Mouse (Mus musculus): ENCODE measurements around the gene Ttl. TPM values are rescaled to one million over a fixed set of nuclear protein-coding genes. Genes with fewer than 3 reads are reported as not detected.

The Ttl gene
- polyA plus RNA-seq, 1 experiment = 11.0 TPM

GRCm38 (mm10) chr2:129115706-129116367, 50.1 kb downstream of the Ttl start:
- Histone ChIP-seq H3K4me1 (ENCODE audit: control insufficient read depth, insufficient read depth, low read length) (no peaks in the 10 kb centered on the region), H3K4me3 (replicated peaks; ENCODE audit: extremely low read depth, low read depth, low read length) (no peak overlapping the region)
- no peak for DNase-seq
- WGBS = 92% methylated on average over 9 of the region's 9 CpGs
- no peak for TF ChIP-seq POLR2A (IDR thresholded peaks at IDR 0.05; ENCODE audit: borderline replicate concordance, extremely low read depth, low read depth, low read length)
- no peak for TF ChIP-seq CTCF (IDR thresholded peaks at IDR 0.05; ENCODE audit: insufficient read depth, low read length)

GRCm38 (mm10) chr2:129116368-129116739, 50.6 kb downstream of the Ttl start:
- no peak overlapping the region for H3K4me3 ChIP-seq (replicated peaks; ENCODE audit: extremely low read depth, low read depth, low read length)
- TF ChIP-seq CTCF (IDR thresholded peaks at IDR 0.05; ENCODE audit: insufficient read depth, low read length) = no peak
- TF ChIP-seq POLR2A (IDR thresholded peaks at IDR 0.05; ENCODE audit: borderline replicate concordance, extremely low read depth, low read depth, low read length) = no peak
- 100% methylated on average over 1 of the region's 1 CpGs for WGBS
- no peaks in the 10 kb centered on the region for H3K4me1 ChIP-seq (ENCODE audit: control insufficient read depth, insufficient read depth, low read length)
- DNase-seq = no peak

GRCm38 (mm10) chr2:129118061-129118460, 52.3 kb downstream of the Ttl start:
- Histone ChIP-seq H3K4me3 (replicated peaks; ENCODE audit: extremely low read depth, low read depth, low read length) (no peak overlapping the region), H3K4me1 (ENCODE audit: control insufficient read depth, insufficient read depth, low read length) (no peaks in the 10 kb centered on the region)
- DNase-seq = no peak
- TF ChIP-seq POLR2A (IDR thresholded peaks at IDR 0.05; ENCODE audit: borderline replicate concordance, extremely low read depth, low read depth, low read length) (no peak), CTCF (IDR thresholded peaks at IDR 0.05; ENCODE audit: insufficient read depth, low read length) (no peak)
- 96% methylated on average over 12 of the region's 12 CpGs for WGBS

GRCm38 (mm10) chr2:129121986-129122385, 56.2 kb downstream of the Ttl start:
- WGBS = 93% methylated on average over 8 of the region's 8 CpGs
- DNase-seq = no peak
- TF ChIP-seq CTCF (IDR thresholded peaks at IDR 0.05; ENCODE audit: insufficient read depth, low read length) (no peak), POLR2A (IDR thresholded peaks at IDR 0.05; ENCODE audit: borderline replicate concordance, extremely low read depth, low read depth, low read length) (no peak)

GRCm38 (mm10) chr2:129129412-129129929, 63.7 kb downstream of the Ttl start, which contains the start of gene Chchd5:
Gene Chchd5 (plus strand): TSS chr2:129129700.
- Histone ChIP-seq H3K4me3 (replicated peaks; ENCODE audit: extremely low read depth, low read depth, low read length) (peak within 1 kb of the TSS; percentile 92), H3K4me1 (ENCODE audit: control insufficient read depth, insufficient read depth, low read length) (0 out of 2 replicates have a peak, but pooled peaks cover 5% of the 10 kb centered on the region)
- WGBS = under 1% methylated on average over 35 of the region's 35 CpGs
- peak; percentile 85 for DNase-seq
- TF ChIP-seq POLR2A (IDR thresholded peaks at IDR 0.05; ENCODE audit: borderline replicate concordance, extremely low read depth, low read depth, low read length) = peak; percentile 88
- no peak for TF ChIP-seq CTCF (IDR thresholded peaks at IDR 0.05; ENCODE audit: insufficient read depth, low read length)

More at GRCm38 (mm10) chr2:129121986-129122385, 56.2 kb downstream of the Ttl start:
- H3K4me3 ChIP-seq (replicated peaks; ENCODE audit: extremely low read depth, low read depth, low read length) = no peak overlapping the region
- no peaks in the 10 kb centered on the region for H3K4me1 ChIP-seq (ENCODE audit: control insufficient read depth, insufficient read depth, low read length)

GRCm38 (mm10) chr2:129129987-129130545, 64.3 kb downstream of the Ttl start:
- H3K4me3 ChIP-seq (replicated peaks; ENCODE audit: extremely low read depth, low read depth, low read length) = peak overlapping the region; percentile 92
- H3K4me1 ChIP-seq (ENCODE audit: control insufficient read depth, insufficient read depth, low read length) = 0 out of 2 replicates have a peak, but pooled peaks cover 5% of the 10 kb centered on the region
- TF ChIP-seq CTCF (IDR thresholded peaks at IDR 0.05; ENCODE audit: insufficient read depth, low read length) (no peak), POLR2A (IDR thresholded peaks at IDR 0.05; ENCODE audit: borderline replicate concordance, extremely low read depth, low read depth, low read length) (no peak)
- DNase-seq = no peak
- WGBS = 26% methylated on average over 18 of the region's 18 CpGs

- Histone ChIP-seq H3K4me3 (replicated peaks; ENCODE audit: extremely low read depth, low read depth, low read length) (no peak overlapping the region), H3K4me1 (ENCODE audit: control insufficient read depth, insufficient read depth, low read length) (0 out of 2 replicates have a peak, but pooled peaks cover 5% of the 10 kb centered on the region)
- TF ChIP-seq POLR2A (IDR thresholded peaks at IDR 0.05; ENCODE audit: borderline replicate concordance, extremely low read depth, low read depth, low read length) (no peak), CTCF (IDR thresholded peaks at IDR 0.05; ENCODE audit: insufficient read depth, low read length) (no peak)
- 100% methylated on average over 2 of the region's 2 CpGs for WGBS
- DNase-seq = no peak
Measured at GRCm38 (mm10) chr2:129130776-129131175, 65.0 kb downstream of the Ttl start.

GRCm38 (mm10) chr2:129132231-129132630, 66.5 kb downstream of the Ttl start:
- no peak overlapping the region for H3K4me3 ChIP-seq (replicated peaks; ENCODE audit: extremely low read depth, low read depth, low read length)
- 93% methylated on average over 7 of the region's 7 CpGs for WGBS
- H3K4me1 ChIP-seq (ENCODE audit: control insufficient read depth, insufficient read depth, low read length) = 0 out of 2 replicates have a peak, but pooled peaks cover 5% of the 10 kb centered on the region
- TF ChIP-seq POLR2A (IDR thresholded peaks at IDR 0.05; ENCODE audit: borderline replicate concordance, extremely low read depth, low read depth, low read length) = no peak
- no peak for TF ChIP-seq CTCF (IDR thresholded peaks at IDR 0.05; ENCODE audit: insufficient read depth, low read length)
- DNase-seq = no peak

GRCm38 (mm10) chr2:129133006-129133805, 67.5 kb downstream of the Ttl start:
- Histone ChIP-seq H3K4me3 (replicated peaks; ENCODE audit: extremely low read depth, low read depth, low read length) (no peak overlapping the region), H3K4me1 (ENCODE audit: control insufficient read depth, insufficient read depth, low read length) (0 out of 2 replicates have a peak, but pooled peaks cover 5% of the 10 kb centered on the region)
- TF ChIP-seq CTCF (IDR thresholded peaks at IDR 0.05; ENCODE audit: insufficient read depth, low read length) = no peak
- no peak for TF ChIP-seq POLR2A (IDR thresholded peaks at IDR 0.05; ENCODE audit: borderline replicate concordance, extremely low read depth, low read depth, low read length)
- DNase-seq = no peak
- 92% methylated on average over 14 of the region's 14 CpGs for WGBS
